Mouse (Mus musculus): ENCODE measurements at regions not wholly inside any gene's neighbourhood (a gene's known extent, or its start where the extent isn't known, plus 50 kb on each side); places are given as distances from the start of the nearest gene placed in this dataset.
"Not testable (repeated sequence)": the region's sequence is repeated elsewhere in the genome, so short reads cannot be mapped to it uniquely, and the experiment has no call there.

DNA sequence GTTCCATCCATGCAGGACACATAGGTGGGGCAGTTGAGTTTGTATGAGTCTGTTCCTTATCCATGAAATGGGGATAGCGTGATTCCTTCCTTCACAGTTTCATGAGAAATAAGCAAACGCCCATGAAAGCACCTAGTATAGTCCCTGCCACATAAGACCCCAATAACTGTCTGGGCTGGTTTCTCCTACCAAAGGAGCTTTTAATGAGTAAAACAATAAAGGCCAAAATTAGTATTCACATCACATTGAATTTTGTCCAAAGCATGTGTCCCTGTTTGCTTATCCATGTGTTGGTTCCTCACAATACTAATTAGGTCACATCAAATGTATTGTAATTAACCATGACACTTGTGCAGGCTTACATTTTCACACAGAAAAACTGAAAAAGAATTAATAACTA is 221.3 kb downstream of the Prdm13 start:
- DNase-seq (ENCODE audit: low read depth): no peak

DNA sequence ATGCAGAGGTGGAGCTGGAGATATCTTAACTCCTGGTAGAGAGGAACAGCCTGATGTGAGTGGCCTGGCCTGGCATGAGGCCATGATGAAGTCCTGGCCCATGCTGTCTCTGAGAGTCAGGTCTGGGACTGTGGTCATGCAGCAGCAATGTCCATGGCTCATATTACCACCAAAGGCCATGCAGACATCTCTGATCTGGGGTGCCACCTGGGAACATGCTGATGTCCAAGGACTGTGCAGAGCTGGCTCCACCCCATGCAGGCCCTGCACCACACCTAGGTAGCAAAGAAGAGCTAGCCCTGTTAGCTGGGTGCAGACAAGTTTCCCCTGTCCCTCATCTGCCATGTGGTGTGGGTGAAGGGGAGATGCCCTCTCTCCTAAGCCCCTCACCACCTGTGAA is 244.5 kb downstream of the Prdm13 start:
- no peak for DNase-seq (ENCODE audit: low read depth)

- DNase-seq (ENCODE audit: low read depth): no peak
Measured at GRCm38 (mm10) chr4:21436710-21437109, 249.1 kb downstream of the Prdm13 start.

DNA sequence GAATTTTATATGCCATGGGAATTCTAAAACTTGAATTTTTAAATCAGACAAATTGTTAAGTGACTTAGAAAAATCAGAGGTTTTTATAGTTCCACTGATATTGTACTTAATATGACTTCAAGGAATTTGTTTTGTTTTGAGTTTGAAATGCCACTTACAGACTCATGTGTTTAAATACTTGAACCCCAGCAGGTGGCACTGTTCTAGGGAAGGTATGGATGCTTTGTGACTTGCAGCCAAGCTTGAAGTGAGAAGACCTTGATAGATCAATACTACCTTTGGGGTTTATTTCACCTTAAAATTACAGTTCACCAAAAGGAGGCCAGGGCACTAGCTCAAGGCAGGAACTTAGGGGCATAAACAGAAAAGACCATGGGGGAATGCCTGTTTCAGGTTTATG is 277.9 kb downstream of the Prdm13 start:
- DNase-seq (ENCODE audit: low read depth): no peak

GRCm38 (mm10) chr4:21369314-21369713 is 316.4 kb downstream of the Prdm13 start:
- no peak for DNase-seq (ENCODE audit: low read depth)

DNA sequence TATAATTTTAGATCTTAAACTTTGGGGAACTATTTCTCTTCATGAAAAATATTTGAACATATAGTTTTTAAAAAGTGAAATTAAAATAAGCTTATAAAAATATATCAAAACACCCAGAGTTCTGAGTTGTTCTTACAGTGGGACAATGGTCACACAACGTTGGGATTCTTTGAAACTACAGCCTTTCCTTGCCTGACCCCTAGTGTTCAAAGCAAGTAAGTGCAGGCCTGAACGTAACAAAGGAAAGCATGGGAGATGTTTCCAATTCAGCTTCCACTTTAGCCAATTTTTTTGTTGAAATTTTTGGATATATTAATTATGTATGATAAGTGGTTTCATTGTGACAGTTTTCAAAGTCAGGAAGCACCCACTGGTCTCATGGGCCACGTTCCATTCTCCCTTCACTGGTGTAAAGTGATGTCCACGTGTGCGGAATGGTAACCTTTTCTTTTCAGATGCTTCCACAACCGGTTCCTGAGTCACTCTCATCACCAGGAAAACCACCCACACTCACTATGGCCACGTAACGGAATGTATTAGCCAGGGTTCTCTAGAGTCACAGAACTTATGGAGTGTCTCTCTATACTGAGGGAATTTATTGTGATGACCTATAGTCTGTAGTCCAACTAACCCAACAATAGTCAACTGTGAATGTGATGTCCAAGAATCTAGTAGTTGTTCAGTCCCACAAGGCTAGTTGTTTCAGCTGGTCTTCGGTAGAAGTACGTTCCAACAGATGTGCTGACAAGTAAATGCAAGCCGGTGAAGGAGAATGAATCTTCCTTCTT is 317.3 kb downstream of the Prdm13 start:
- DNase-seq (ENCODE audit: low read depth): peak; percentile 2

- no peak for DNase-seq (ENCODE audit: low read depth)
Measured at GRCm38 (mm10) chr4:21321769-21322168, 364.0 kb downstream of the Prdm13 start.

DNA sequence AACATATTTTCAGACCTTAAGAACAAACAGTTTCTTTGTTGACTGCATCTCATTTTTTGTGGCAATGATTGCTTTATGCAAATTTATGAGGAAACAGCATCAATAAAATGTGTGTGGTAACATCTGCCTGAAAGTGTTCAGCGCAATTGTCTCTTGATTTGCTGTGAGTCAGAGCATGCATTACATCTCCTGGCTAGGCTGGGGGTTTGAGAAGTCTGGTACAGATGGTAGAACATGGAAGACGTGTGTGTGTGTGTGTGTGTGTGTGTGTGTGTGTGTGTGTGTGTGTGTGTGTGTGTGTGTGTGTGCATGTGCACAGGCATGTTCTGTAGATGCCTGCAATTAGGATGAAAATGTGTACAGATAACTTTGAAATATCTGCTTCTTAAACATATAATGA is 376.5 kb downstream of the Prdm13 start:
- not testable (repeated sequence) for DNase-seq (ENCODE audit: low read depth)

- DNase-seq (ENCODE audit: low read depth): no peak
Measured at GRCm38 (mm10) chr4:21307476-21308011, 378.2 kb downstream of the Prdm13 start.

DNA sequence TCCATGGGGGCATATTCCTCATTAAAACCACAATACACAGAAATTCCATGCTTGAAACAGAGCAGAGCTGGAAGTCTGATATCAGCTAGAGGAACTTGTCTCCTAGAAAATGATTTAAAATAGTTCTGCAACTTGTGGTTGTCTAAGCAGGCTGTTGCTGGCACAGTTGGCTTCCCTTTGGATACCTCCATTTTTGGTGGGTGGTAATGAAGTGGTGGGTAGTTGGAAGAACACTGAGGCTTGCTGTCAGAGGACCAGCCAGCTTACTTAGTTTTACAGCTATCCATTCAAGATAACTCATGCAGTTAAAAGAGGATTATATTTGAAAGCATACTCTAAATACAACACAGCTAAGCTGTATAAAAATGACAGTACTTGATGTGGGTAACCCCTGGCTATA is 385.6 kb downstream of the Prdm13 start:
- no peak for DNase-seq (ENCODE audit: low read depth)

- no peak for DNase-seq (ENCODE audit: low read depth)
Measured at GRCm38 (mm10) chr4:21267302-21267701, 418.5 kb downstream of the Prdm13 start.

DNA sequence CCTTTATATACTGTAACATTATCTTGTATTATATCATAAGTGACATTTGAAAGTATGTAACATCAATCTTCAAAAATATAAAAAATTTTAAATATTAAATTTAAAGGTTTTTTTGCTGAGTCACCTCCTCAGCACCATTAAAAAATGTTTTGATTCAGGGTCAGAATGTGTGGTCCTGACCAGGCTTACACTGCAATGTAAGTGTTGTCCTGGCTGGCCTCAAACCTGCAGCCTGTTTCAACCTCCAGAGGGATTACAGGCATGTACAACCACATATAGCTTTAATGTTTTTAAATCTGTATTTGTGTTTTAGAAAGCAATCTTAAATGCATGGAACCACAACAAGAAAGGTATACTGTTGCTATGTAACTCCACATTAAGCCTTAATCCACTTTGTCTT is 418.9 kb downstream of the Prdm13 start:
- no peak for DNase-seq (ENCODE audit: low read depth)

DNA sequence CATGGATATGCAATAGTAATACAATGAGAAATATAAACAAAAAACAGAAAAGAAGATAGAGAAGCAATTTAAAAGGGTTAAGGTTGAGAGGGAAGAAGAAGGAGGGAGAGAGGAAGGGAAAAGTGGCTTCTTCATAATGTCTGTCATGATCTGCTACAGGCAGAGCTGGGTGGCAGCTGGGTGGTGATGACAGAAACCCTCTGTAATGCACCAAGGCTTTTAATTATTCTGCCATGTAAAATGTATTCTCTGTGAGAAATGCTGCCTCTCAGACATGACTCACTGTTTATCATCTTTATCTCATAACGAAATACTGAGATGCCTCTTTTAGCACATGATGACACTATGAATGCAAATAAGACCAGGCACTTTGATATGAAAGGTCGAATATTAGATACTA is 435.4 kb downstream of the Prdm13 start:
- DNase-seq (ENCODE audit: low read depth): no peak

- no peak for DNase-seq (ENCODE audit: low read depth)
Measured at GRCm38 (mm10) chr4:21222631-21223030, 463.1 kb downstream of the Prdm13 start.

GRCm38 (mm10) chr4:21207617-21208016 is 478.1 kb downstream of the Prdm13 start:
- no peak for DNase-seq (ENCODE audit: low read depth)

- no peak for DNase-seq (ENCODE audit: low read depth)
Measured at GRCm38 (mm10) chr4:21195620-21196019, 490.1 kb downstream of the Prdm13 start.

GRCm38 (mm10) chr4:21173789-21174188 is 512.0 kb downstream of the Prdm13 start:
- DNase-seq (ENCODE audit: low read depth): no peak

- no peak for DNase-seq (ENCODE audit: low read depth)
Measured at GRCm38 (mm10) chr4:21173019-21173418, 512.7 kb downstream of the Prdm13 start.

DNA sequence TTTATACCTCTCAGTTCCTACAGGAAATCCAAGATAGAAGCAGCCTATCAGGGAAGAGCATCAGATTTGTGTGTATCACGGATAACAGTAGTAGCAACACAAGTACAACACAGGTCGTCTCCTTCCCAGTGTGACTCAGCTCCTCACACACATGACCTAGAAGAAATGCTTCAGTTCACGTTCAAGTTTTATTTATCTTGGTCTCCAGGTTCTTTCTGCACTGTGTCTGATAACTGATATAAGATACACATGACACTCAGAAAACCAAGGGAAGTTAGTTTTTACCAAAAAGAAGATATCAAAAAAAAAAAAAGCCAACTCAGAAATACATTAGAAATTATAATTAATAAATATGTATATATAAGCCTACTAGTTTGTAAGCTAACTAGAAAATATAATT is 515.0 kb downstream of the Prdm13 start:
- DNase-seq (ENCODE audit: low read depth): peak; percentile 6

DNA sequence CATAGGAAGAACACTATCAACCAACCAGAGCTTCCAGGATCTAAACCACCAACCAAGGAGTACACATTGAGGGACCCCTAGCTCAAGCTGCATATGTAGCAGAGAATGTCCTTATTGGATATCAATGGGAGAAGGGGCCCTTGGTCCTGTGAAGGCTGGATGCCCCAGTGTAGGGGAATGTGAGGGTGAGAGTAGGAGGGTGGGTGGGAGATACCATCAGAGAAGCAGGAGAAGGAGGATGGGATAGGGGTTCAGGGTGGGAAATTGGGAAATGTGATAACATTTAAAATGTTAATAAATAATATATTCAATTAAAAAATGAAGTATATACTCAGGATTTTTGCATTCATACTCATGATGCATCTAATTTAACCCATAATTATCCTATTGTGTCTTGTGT is 523.6 kb downstream of the Prdm13 start:
- no peak for DNase-seq (ENCODE audit: low read depth)

GRCm38 (mm10) chr4:21125892-21126291 is 559.9 kb downstream of the Prdm13 start:
- no peak for DNase-seq (ENCODE audit: low read depth)

DNA sequence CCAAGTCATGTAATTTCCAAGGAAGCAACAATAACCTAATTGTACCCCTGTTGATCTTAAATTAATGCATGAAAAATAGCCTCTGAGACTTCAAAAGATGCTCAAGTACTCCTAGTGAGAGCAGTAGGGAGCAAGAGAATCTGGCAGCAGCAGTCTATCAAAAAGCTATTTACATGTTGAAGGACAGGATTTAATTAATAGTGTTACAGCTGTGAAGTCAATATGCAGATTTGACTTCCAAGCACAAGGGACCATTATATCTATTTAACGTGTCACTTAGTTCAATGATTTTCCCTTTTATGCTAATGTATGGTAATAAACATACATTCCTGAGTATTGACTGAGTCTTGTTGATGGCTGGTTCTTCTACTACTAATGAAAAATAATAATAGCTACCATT is 590.0 kb downstream of the Prdm13 start:
- no peak for DNase-seq (ENCODE audit: low read depth)

GRCm38 (mm10) chr4:21070198-21070785 is 615.5 kb downstream of the Prdm13 start:
- DNase-seq (ENCODE audit: low read depth): no peak
